Mouse (Mus musculus) heart, adult 2 months (tissue): ENCODE results near the gene Ralgps2. TPM values are rescaled to one million over a fixed set of nuclear protein-coding genes. Genes with fewer than 3 reads are reported as not detected.

Experiments
- DNase-seq, 2 experiments: peaks; one replicate each; pipeline ENCODE4 v3.0.0; 2021
- H3K27ac ChIP-seq: fragments of 200-600 bp; 2 replicates; pipeline ENCODE4 v1.8.1; 2022
- H3K27me3 ChIP-seq: fragments of 200-500 bp; 2 replicates; pipeline ENCODE4 v1.6.1; 2012; ENCODE audit warnings: mild to moderate bottlenecking, low read length, inconsistent platforms, mixed read lengths; ENCODE audit not compliant: control insufficient read depth, insufficient read depth
- H3K36me3 ChIP-seq: fragments of 200-500 bp; 2 replicates; pipeline ENCODE4 v1.6.1; 2012; ENCODE audit warnings: low read length, inconsistent platforms; ENCODE audit not compliant: control insufficient read depth, insufficient read depth
- H3K4me1 ChIP-seq: fragments of 200-500 bp; 2 replicates; pipeline ENCODE4 v1.6.1; 2011; ENCODE audit warnings: low read length; ENCODE audit not compliant: control insufficient read depth, insufficient read depth
- H3K4me3 ChIP-seq: fragments of 200-600 bp; 2 replicates; pipeline ENCODE4 v1.8.1; 2022
- H3K79me2 ChIP-seq: fragments of 200-500 bp; replicated peaks from 2 replicates; pipeline ENCODE4 v1.6.1; 2012; ENCODE audit warnings: mild to moderate bottlenecking, inconsistent platforms, low read length, moderate library complexity, mixed read lengths; ENCODE audit not compliant: control insufficient read depth, insufficient read depth
- H3K9ac ChIP-seq: fragments of 200-500 bp; 2 replicates; pipeline ENCODE4 v1.6.1; 2012; ENCODE audit warnings: low read depth, mild to moderate bottlenecking, control low read depth, inconsistent platforms, low read length, mixed read lengths
- CTCF ChIP-seq: fragments of 200-600 bp; IDR thresholded peaks from 2 replicates; pipeline ENCODE4 v1.8.1; 2022; ENCODE audit warnings: antibody characterized with exemption, mild to moderate bottlenecking, moderate library complexity
- EP300 ChIP-seq: fragments of 200-500 bp; IDR thresholded peaks from 2 replicates; pipeline ENCODE4 v1.6.1; 2011; ENCODE audit warnings: low read depth, low read length, control low read depth; ENCODE audit not compliant: insufficient read depth
- POLR2A ChIP-seq: fragments of 200-500 bp; IDR thresholded peaks from 2 replicates; pipeline ENCODE4 v1.6.1; 2011; ENCODE audit warnings: mild to moderate bottlenecking, low read depth, low read length, control low read depth; ENCODE audit not compliant: insufficient read depth
- WGBS: fragments of 180-500 bp; shearing (Covaris S2); methylation state at CpG from one replicate; pipeline ENCODE4 v1.1.7; 2018; 5-methylcytosine and 5-hydroxymethylcytosine counted together
- intact Hi-C: fragments of 180-260 bp; cut with DNase I; formaldehyde crosslinking; loops from one replicate; pipeline ENCODE4 v1.15.1; 2025
- polyA plus RNA-seq: library from polyadenylated mRNA; depleted of rRNA; stranded (reverse); fragments of >200 nt; gene quantifications from 2 replicates; pipeline ENCODE4 v1.2.3, GENCODE M21; 2012
- total RNA-seq, 2 experiments: library from RNA; stranded (reverse); gene quantifications; 2 replicates each; pipeline ENCODE4 v1.2.3; 2021

Ralgps2 gene
- total and polyA plus RNA-seq, 3 experiments, result 3.5 to 8.1 (median 8.1) TPM

DNA sequence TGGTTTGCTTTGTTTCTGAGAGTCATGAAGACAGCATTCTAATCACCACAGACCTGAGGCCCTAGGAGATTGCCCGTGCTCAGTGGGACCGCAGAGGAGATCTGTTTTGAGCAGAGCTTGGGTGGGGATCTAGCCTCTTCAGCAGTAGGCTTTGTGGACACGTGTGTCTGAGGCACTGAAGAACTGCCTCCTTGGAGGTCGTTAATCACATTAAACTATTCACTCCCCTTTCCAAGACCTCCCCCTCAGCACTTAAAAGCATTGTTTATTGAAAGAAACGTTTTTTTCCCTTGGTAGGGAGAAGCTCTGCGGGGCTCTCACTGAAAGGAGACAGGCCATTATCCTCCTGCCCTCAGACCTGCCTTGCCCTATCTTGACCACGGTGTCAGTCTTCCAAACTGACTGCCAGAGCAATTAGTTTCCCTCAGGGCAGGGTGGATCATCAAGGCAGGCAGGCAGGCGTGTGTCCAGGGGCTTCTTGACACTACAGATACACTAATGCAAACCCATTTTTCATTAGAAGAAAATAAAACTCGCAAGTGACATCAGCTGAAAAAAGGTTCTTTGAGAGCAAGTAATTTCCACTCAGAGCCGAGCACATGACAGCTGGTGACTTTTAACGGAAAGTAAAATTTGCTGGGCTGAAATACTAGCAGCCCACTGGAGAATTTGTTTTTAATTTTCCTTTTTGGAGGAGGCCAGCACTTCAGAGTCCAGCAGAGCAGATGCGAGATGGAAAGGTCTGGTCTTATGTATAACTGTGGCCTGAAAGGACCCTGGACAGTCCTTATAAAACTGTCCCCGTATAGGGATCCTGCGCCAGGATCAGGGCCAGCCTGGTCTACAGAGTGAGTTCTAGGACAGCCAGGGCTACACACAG is 157.2 kb downstream of the Ralgps2 start:
- Histone ChIP-seq H3K27ac (peak overlapping the region; percentile 26), H3K4me3 (no peak overlapping the region), H3K27me3 (no peaks in the 10 kb centered on the region), H3K36me3 (no peaks in the 10 kb centered on the region), H3K79me2 (no peaks in the 10 kb centered on the region), H3K4me1 (peaks cover 6% of the 10 kb centered on the region; the same call in 1 of the 2 replicates), H3K9ac (no peak overlapping the region)
- intact Hi-C loops, result no loop called here
- 53% methylated on average over 14 of the region's 14 CpGs for WGBS
- TF ChIP-seq POLR2A, result no peak
- TF ChIP-seq CTCF, result no peak
- no peak for TF ChIP-seq EP300
- DNase-seq, result no peak

DNA sequence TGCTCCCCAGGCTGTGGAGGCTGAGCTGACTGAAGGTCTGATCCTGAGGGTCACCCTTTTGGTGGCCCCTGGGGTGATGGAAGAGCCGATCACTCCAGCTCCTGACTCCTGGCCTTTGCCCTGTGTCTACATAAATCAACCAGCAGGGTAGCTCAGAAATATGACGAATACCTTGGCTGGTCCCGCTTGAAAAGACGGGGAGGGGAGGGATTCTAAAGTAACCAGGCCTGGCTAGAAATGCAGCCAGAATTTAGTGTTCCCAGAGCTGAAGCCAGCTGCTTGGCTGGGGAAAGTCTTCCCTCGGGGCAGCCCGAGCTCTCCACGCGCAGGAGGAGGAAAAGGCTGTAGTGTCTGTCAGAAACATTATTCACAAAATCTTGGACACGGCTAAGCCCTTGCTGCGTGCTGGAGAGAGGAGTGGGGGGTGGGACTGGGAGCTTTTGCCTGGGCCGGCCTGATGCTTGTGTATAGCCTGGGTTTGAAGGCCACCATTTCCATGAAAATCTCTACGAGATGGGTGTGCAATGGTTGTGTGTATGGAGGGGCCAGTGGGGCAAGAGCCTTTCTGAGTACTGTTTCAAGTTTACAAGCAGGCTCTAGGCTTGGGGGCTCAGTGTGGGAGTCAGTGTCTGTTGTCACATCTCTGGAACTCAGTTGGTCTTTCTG is 158.2 kb downstream of the Ralgps2 start:
- Histone ChIP-seq H3K27ac (peak overlapping the region; percentile 26), H3K9ac (0 out of 2 replicates have a peak overlapping the region, but pooled peaks have one; percentile 23), H3K4me1 (peaks cover 6% of the 10 kb centered on the region; the same call in 1 of the 2 replicates), H3K4me3 (no peak overlapping the region), H3K36me3 (no peaks in the 10 kb centered on the region), H3K79me2 (no peaks in the 10 kb centered on the region), H3K27me3 (no peaks in the 10 kb centered on the region)
- intact Hi-C loops, result no loop called here
- 36% methylated on average over 12 of the region's 12 CpGs for WGBS
- DNase-seq, result peak; percentile 76 to 84
- TF ChIP-seq CTCF (peak; percentile 30), POLR2A (no peak), EP300 (no peak)

- peaks cover 6% of the 10 kb centered on the region; the same call in 1 of the 2 replicates for H3K4me1 ChIP-seq
- no peaks in the 10 kb centered on the region for H3K36me3 ChIP-seq
- H3K79me2 ChIP-seq, result no peaks in the 10 kb centered on the region
- peak; percentile 50 to 54 for DNase-seq
- intact Hi-C loops, result no loop called here
- peak overlapping the region; percentile 26 for H3K27ac ChIP-seq
- TF ChIP-seq EP300 (no peak), POLR2A (no peak), CTCF (no peak)
- no peak overlapping the region for H3K4me3 ChIP-seq
- WGBS, result 47% methylated on average over 16 of the region's 16 CpGs
- H3K9ac ChIP-seq, result no peak overlapping the region
- no peaks in the 10 kb centered on the region for H3K27me3 ChIP-seq
These were observed 159.0 kb downstream of the Ralgps2 start for GRCm38 (mm10) chr1:156780234-156781005.

DNA sequence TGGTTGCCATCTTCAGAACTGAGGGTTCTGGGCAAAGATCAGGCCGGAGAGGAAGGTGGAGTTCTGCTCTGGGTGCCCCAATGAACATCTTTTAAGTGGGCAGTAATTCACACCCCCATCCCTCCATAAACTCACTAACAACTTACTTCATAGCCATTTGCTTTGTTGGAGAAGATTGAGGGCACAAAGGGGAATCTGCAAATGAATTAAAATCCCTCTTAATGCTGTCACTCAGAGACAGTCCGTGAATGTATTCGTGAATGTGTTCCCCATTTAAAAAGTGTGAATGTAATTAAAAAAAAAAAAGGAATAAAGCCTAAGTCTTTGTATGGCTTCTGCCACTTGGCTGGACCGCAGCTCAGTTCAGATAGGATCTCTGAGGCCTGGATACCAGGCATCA is 159.8 kb downstream of the Ralgps2 start:
- Histone ChIP-seq H3K36me3 (no peaks in the 10 kb centered on the region), H3K79me2 (no peaks in the 10 kb centered on the region), H3K27me3 (no peaks in the 10 kb centered on the region), H3K4me3 (no peak overlapping the region), H3K27ac (peak overlapping the region; percentile 26; the same call in 1 of the 2 replicates), H3K4me1 (peaks cover 6% of the 10 kb centered on the region; the same call in 1 of the 2 replicates), H3K9ac (no peak overlapping the region)
- intact Hi-C loops, result no loop called here
- TF ChIP-seq POLR2A (no peak), CTCF (no peak), EP300 (no peak)
- no peak for DNase-seq
- WGBS, result 81% methylated on average over 4 of the region's 4 CpGs

DNA sequence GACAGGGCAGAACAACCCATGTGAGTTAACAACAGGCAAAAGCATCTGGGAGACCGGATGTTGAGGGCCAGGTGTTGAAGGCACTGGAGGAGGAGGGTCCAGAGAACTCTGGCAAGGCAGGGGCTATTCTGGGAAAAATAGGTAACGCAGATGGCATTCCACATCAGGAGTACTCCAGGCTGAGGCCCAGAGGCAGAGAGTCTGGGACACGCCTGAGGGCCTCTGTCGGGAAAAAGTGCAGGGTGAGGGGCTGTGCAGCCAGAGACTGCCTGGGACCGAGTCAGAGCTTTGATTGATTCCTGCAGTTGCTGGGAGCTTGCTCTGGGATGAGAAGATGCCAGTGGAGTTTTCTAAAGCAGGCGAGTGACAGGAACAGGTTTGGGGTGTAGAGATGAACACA is 160.4 kb downstream of the Ralgps2 start:
- TF ChIP-seq EP300 (no peak), CTCF (no peak), POLR2A (no peak)
- WGBS, result 54% methylated on average over 6 of the region's 6 CpGs
- H3K4me3 ChIP-seq, result no peak overlapping the region

GRCm38 (mm10) chr1:156777896-156778295 is 161.5 kb downstream of the Ralgps2 start:
- no peak for DNase-seq
- intact Hi-C loops, result no loop called here
- Histone ChIP-seq H3K79me2 (no peaks in the 10 kb centered on the region), H3K36me3 (no peaks in the 10 kb centered on the region), H3K27me3 (no peaks in the 10 kb centered on the region), H3K4me1 (peaks cover 4% of the 10 kb centered on the region; the same call in 1 of the 2 replicates), H3K4me3 (no peak overlapping the region), H3K9ac (no peak overlapping the region), H3K27ac (no peak overlapping the region)
- WGBS, result 94% methylated on average over 4 of the region's 4 CpGs
- TF ChIP-seq POLR2A (no peak), CTCF (no peak), EP300 (no peak)

More for the DNA sequence above, 160.4 kb downstream of the Ralgps2 start:
- Histone ChIP-seq H3K4me1 (peaks cover 5% of the 10 kb centered on the region; the same call in 1 of the 2 replicates), H3K27ac (peak overlapping the region; percentile 26; the same call in 1 of the 2 replicates), H3K79me2 (no peaks in the 10 kb centered on the region), H3K27me3 (no peaks in the 10 kb centered on the region), H3K9ac (peak overlapping the region; percentile 27), H3K36me3 (no peaks in the 10 kb centered on the region)
- intact Hi-C loops, result no loop called here
- no peak for DNase-seq
